Mouse (Mus musculus) CD4-positive helper T cell, adult 2 months (primary cell): ENCODE measurements around the gene Ccdc88b.

Source experiments
- DNase-seq: peaks from one replicate; pipeline ENCODE4 v3.0.0-alpha.2; 2012; ENCODE audit warnings: low read depth, missing footprints, low spot score

Ccdc88b gene

DNA sequence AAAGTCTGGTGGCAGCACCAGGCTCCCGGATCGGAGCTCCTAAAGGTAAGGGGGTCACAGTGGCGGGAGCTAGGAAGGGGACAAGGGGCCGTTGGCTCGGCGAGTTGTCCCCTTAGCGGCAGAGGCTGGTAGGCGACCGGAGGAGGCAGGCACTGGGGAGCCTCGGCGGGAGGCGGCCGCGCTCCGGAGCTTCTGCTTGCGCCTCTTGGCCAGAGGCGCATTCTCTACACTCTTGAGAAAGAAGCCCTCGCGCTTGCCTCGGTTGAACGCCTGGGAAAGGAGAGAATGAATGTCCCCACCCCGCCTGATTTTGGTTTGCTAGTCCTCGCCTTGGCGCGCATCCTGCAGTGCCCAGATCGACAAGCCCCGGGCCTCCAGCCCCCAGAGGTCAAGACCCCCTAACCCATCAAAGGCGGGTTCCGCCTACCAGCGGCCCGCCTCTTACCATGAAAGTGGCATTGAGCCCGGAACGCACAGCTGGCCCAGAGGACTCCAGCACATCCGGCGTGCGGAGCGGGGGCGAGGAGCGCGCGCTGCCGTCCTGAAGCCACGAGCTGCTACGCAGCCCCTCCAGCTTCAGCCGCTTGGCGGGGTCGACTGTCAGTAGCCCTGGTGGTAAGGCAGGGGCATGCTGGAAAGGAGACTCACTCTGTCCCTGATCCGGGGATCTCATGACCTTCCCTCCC, 28.0 kb downstream of the Ccdc88b start:
- DNase-seq: no peak

DNA sequence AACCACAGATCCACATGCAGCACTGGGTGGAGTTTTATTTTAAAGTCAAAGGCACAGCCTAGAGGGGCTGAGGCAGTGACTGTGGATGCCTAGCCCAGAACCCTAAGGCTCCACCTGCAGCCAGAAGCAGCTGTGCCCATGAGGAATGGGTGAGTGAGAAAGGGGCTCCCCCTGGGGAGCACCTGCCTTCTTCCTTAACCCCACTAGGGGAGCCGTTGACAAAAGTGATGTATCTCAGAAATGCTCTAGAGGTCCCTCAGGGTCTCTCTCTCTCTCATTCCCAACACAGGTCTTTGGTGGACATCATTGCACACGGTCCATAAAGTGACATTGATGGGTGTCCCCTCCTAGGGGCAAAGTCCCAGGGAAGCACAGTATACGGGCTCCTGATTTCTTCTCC, 28.9 kb downstream of the Ccdc88b start:
- no peak for DNase-seq

DNA sequence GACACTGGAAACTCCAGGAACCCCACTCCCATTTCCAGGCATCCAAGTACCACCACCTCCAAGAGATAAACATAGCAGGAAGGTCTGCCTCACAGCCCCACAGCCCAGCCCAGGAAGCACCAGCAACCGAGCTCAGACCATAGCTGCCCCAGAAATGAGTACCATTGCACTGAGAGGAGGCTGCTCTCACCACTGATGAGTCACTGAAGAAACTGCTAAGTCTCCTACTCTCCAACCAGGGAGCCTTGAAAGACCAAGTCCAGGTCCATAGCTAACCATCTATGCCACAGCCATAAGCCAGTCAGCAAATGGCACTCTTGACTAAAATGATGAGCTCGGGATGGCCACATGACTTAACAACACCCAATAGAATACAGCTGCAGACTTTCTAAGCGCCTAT, 31.4 kb downstream of the Ccdc88b start:
- no peak for DNase-seq

DNA sequence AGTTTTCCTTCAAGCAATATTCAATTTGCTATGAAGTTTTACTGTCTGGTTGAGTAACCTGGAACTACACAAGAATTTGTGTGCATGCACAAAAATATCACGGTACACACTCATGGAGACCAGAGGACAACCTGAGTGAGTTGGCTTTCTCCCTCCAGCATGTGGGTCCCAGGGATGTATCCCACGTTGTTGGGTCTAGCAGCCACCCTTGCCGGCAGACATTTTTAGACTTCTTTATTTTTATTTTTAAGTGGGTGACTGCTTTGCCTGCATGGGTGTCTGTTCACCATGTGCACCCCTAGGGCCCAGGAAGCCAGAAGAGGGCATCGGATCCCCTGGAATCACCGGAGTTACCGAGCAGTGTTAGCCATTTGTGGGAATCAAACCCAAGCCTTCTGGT, 32.6 kb downstream of the Ccdc88b start:
- no peak for DNase-seq

DNA sequence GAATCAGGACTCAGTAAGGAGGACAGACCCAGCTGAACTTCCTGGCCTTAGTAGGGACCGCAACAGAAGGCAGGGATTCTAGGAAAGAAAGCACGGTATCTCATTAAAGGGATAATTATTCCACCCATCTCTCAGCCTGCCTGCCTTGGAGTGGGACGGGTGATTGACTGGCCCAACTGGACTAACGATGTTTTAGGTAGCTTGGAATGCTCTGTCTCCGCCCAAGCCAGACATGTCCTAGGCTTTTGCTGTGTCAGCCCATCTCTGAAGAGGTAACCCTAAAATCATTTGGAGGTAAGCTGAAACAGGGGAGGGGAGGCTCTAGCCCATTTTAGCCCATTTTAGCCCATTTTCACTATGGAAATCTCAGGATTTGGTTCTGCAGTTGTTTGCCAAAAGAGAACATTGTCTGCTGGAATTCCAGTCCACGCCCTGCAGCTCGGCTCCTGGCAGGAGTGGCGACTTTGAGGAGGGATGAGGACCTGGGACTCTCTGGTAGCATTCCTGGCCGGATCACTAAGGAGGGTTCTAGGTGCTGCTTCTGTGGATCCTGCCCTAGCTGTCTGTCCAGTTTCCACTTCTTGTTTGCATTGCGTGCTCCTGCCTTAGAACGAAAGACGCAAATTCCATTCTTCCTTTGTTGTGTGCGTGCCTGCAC, 37.3 kb downstream of the Ccdc88b start:
- no peak for DNase-seq

DNA sequence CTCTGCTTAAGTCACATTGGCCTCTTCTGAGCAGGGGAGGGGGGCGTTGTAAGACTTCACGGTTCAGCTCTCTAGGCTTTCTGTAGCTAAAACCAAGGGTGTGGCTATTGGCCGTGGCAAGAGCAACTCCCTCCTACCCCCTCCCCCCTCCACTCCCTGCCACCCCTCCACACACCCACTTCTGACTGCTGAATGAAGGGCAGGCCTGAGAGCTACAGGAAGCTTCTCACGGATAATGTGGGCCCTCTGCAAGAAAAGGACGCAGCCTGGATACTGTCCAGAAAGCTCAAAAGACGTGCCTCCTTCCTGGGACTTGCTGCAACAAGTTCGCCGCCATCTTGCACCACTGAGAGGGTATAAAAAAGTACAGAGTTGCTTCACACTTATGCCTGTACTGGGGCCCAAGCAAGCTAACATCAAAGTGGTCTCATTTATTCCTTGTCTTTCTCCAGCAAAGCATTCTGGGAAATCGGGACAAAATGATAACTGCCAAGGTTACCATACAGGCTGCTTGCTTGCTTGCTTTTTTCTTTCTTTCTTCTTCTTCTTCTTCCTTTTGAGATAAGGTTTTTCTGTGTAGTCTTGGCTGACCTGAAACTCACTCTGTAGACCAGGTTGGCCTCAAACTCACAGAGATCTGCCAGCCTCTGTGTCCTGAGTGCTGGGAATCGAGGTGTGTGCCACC, 38.7 kb downstream of the Ccdc88b start:
- no peak for DNase-seq

DNA sequence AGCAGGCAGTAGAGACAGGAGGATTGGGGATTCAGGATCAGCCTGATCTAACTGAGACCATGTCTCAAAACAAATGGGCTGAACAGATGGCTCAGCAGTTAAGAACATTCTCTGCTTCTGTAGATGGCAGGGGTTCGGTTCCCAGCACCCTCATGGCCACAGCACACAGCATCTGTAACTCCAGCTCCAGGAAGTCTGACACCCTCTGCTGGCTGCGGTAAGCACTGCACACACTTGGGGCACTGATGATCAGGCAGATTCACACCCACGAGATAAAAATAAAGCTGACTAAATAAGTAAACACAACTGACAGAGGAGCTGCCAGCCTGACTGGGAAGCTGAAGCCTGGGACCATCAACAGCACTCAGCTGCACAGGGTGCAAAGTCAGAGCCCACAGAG, 43.1 kb downstream of the Ccdc88b start:
- no peak for DNase-seq

DNA sequence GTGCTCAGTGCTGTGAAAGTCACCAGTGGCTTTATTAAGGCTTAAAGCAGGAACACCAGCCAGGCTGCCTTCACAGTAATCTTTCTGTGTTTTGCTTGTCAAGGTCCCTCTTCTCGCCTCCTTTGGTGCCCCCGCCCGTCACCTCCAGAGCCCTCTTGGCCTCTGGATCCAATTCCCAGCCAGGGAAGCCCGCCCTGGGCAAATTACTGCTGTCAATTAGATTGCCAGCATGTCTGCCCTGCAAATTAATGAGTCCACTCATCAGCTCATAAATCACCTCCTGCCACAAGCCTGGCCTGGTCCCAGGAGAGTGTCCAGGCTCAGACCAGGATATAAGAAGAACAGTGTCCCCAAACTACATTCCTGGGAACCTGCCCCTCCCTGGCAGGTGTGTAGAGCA, 43.6 kb downstream of the Ccdc88b start:
- no peak for DNase-seq
